Mouse (Mus musculus) heart, adult 18-20 months (tissue): Measurements from ENCODE around the gene RPS10-NUDT3. TPM values are rescaled to one million over a fixed set of nuclear protein-coding genes. Genes with fewer than 3 reads are reported as not detected.
"Not testable (repeated sequence)": the region's sequence is repeated elsewhere in the genome, so short reads cannot be mapped to it uniquely, and the experiment has no call there.

Experiments
- DNase-seq, 2 experiments: peaks; one replicate each; pipeline ENCODE4 v3.0.0; 2021 to 2022; ENCODE audit warnings: mixed read lengths in 1 of 2
- total RNA-seq, 2 experiments: library from RNA; stranded (reverse); gene quantifications; 2 replicates each; pipeline ENCODE4 v1.2.3; 2021

RPS10-NUDT3 gene
- total RNA-seq, 2 experiments from 2014 or later = 0.84 TPM; not detected in 1

DNA sequence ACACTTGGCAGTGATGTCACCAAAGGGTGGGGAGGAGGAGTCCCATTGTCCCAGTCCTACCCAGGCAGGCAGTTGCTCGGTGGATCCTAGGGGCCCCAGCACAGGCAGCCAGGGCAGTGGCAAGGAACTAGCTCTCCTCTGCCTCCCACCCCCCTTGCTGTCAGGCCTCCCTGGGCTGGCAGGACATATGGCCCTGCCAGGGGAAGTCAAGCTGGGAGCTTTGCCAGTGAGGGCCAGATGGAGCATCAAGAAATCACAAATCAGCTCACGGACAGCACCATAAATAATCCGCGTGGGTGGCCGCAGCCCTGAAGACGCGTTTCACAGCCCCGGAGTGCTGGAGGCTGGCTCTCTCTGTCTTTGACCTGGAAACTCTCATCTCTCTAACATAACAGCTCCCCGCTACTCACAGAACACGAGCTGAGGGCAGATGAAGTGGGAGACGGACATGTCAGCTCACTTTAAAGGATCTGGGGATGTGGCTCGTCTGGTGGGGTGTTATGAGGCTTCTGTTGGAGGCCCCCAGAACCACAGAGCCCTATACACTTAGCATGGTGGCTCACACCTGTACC lies 7.6 kb upstream of the RPS10-NUDT3 start:
- peak in 1 of 2 experiments; percentile 42 for DNase-seq

DNA sequence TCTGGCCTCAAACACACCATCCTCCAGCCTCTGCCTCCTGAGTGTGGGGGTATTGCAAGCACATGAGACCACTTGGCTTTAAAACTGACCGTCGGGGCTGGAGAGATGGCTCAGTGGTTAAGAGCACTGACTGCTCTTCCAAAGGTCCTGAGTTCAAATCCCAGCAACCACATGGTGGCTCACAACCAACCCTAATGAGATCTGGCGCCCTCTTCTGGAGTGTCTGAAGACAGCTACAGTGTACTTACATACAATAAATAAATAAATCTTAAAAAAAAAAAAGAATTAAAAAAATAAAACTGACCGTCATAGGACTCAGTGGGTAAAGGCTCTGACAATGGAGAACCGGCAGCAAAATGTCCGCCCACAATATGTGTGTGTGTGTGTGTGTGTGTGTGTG lies 4.8 kb upstream of the RPS10-NUDT3 start:
- not testable (repeated sequence) for DNase-seq

DNA sequence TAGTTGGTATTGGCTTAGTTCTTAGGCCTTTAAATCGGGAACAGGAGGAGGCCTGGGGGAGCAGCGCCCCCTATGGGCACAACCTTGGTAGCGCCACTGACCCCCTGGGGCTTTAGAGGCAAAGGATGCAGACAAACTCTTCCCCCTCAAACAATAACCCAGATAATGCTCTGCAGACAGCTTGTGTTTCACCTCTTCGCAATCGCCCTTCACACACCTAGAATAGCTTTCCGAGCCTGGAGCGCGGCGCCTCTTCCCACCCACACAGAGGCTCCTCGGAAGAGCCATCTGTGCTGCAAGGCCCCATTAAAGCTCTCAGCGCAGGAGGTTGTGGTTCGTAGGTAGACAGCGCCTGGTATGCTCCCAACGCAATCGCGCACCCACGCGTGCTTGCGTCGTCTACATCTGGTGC lies 3.9 kb upstream of the RPS10-NUDT3 start:
- no peak for DNase-seq

DNA sequence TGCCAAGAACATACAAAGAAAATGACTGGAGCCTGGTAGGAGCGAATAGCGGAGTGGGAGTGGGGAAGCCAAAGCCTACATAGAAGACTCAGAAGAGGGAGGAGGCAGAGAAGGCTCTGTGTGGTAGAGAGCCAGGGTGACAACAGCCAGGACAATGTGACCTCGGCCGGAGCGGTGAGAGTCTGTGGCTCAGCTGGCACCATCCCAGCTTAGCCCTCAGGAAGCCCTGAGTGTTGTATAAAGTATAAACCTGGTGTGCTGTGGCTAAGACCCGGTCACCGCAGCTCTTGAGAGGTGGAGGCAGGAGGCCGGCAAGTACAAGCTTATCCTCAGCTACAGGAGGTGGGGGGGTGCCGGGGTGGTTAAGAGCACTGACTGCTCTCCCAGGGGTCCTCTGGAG lies 2.3 kb upstream of the RPS10-NUDT3 start:
- DNase-seq = no peak

DNA sequence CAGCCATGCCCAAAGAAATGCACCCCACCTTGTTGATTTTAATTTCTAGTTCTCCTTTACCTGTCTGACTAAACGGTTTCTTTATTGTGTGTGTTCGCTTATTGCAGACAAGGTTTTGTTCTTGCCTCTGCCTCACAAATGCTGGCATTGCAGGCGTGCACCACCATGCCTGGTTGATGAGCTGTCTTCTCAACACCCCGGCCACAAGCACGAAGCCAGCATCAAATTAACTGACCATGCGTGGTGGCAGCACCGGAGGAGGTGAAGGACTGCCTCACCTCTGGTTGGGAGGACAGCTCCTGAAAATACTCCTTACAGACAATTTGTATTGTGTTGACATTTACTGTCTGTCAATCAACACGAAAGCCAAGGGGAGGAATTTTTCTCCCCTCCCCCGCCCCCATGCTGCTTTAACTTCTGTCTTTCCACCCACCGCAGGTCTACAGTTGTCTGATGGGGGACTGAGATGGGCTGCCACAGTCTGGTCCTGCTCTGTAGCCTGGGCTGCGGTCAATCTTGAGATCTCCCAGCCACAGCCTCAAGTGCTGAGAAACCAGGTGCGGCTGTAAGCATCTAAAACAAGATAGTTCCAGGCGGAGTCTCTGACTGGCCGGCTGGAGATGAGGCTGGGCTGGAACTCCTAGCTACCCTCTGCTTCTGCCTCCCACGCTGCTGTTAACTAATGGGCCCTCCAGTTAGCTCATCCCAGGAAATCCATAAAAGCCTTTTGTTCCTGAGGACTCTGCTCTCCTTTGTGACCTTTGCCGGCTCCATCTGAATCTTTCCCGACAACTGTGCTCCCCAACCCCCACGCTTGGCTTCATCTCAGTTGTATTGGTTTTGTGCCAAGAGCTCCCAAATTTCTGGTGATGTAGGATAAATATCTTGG lies 1.4 kb upstream of the RPS10-NUDT3 start, which contains the start of gene Rps10:
TSS of gene Rps10 (minus strand) at position 538 of the 889 bp plus-strand sequence.
- DNase-seq = no peak

DNA sequence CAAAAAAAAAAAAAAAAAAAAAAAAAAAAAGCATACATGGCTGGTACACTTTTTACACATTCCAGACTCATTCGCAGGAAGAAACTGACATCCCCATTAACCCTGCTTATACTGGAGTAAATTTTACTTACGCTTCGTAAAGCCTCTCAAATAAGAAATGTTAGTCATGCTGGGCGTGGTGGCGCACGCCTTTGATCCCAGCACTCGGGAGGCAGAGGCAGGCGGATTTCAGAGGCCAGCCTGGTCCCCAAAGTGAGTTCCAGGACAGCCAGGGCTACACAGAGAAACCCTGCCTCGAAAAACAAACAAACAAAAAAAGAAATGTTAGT lies 517 bp upstream of the RPS10-NUDT3 start:
- DNase-seq = not testable (repeated sequence)

DNA sequence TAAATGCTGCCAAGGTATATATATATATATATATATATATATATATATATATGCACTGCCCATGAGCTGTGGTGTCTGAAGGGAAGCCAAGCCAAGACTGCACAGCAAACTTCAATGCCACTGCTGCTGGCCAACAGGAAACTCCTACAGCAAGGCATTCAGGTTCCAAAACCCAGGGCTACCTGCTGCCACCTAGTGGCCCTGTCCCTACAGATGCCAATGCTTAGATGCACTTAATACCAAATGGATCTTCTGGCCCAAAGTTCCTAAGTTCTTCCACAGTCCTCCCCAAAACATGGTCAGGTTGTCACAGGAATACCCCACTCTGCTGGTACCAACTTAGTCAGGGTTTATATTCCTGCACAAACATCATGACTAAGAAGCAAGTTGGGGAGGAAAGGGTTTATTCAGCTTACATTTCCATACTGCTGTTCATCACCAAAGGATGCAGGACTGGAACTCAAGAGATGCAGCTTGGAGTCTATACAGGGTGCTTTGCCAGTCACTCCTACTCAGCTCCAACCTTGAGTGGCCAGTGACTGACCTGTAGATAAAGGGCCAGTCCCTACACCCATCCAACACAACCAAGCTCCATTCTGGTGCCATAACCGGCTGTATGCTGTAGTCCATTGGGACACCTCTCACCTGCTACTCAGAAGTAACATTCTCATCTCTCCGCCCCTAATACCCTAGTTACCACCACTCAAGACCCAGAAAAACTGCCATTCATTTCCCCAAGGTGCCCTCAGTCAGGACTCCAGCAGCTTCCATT lies 5.6 kb downstream of the RPS10-NUDT3 start:
- DNase-seq = peak; percentile 82 to 90

DNA sequence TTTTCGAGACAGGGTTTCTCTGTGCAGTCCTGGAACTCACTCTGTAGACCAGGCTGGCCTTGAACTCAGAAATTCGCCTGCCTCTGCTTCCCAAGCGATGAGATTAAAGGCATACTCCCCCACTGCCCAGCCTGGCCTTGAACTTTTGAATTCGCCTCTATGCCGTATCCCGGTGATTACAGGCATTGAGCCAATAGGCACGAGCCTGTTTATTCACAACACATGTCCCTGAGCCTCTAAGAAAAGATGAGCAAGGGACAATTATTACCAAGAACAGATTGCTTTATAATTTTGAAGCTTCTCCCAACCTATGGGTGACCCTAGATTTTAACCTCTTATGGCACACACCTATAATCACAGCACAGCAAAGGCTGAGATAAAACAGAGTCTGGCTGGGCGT lies 6.6 kb downstream of the RPS10-NUDT3 start:
- DNase-seq = no peak

DNA sequence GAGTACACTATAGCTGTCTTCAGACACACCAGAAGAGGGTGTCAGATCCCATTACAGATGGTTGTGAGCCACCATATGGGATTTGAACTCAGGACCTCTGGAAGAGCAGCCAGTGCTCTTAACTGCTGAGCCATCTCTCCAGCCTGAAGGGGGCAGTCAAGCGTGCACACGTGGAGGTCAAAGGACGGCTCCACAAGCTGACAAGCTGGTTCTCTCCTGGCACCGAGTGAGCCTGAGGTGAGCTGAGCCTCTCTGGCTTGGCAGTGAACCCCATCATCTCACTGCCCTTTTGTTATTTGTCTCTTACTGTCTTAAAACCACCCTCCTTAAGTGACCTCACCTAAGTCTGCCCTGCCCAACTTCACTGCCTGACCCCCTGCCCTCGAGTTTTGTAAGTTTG lies 7.6 kb downstream of the RPS10-NUDT3 start:
- no peak for DNase-seq

DNA sequence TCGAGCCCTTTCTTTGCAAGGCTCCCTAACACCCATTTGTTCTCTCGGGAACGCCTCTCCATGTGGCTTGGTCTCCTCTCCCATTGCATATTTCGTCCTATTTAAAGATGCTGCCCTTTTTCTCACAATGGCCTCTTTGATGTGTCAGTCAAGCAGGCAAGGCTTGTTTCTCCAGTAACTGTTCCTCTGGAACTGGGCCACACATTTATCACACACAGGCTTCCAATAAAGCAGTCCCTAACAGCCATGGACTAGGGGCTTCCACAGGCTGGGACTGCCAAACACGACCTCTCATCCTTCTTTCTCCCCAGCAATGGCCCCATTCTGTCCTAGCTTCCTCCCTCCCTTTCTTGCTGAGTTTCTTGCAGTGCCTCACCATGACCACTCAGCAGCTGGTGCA lies 8.3 kb downstream of the RPS10-NUDT3 start:
- no peak for DNase-seq

DNA sequence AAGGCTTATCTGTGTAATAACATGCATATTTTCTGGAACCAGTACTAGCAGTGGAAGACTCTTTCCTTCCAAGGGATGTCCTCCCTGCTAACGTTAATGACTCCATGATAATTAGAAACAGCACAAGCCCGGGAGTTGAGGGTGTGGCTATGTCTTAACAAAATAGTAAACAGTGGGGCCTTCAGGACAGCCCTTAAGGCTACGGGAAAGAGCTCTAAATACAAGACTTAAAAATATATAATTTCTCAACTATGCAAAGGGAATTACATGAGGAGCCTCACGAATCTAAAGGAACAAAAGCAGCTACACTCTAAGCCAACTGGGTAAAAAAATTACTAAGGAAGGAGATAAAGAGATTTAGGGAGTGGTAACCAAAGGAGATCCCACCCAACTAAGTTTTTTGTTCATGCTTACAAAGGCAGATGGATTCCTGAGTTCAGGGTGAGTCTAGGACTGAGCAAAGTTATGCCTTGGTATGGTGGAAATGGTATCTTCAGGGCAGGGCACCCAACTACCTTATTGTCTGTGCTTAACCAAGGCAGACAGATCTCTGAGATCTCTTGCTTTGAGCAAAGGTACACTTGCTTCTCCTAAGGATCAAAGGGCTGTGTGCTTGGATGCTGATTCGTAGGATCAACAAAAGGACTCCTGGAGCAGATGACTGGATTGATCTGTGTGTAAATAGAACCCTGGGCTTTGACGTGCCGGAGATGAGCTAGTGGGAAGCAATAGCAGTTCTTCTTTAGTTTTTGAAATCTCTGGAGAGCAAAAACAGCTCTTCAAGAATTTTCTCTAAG lies 9.4 kb downstream of the RPS10-NUDT3 start:
- no peak for DNase-seq

DNA sequence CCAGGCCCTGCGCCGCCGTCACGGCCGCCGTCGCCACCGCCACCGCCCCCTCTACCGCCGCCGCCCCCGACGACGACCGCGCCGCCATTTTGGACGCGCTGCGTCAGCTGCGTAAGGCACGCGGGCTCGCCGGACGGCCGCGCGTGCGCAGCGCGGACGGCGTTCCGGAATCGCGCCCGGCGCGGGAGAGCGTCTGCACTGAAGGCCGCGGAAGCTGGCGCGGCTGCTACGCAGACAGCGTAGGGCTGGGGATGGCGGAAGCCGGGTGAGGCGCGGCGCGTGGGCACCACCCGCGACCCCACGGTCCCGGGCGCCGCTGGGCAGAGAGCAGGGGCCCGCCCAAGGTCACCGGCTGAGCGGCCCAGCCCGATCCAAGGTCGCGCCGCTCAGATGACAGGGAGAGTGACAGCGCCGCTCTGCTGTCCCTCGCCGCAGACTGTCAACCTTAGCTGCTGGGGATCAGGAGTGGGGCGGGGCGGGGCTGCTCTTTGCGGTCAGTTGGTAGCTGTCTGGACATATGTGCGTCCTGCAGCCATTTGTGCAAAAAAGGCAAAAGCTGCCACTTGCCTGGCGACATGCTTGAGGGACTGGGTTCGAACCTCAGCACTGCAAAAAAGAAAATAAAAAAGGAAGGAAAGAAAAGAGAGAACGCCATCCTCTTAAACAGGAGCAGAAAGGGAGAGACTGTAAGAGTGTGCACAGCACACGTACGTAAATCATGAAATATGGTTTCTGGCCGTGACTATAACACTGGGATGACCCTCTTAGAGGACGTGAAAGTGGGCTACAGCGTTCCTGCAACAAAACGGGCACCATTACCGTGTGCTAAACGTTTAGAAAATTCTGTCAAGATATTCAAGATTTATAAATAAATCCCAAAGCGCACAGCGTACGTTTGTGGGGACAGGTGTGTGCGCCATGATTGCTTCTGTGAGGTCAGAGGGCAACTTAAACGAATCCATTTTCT lies 11.4 kb downstream of the RPS10-NUDT3 start, which contains the start of gene Nudt3:
TSS of gene Nudt3 (minus strand) at position 136 of the 967 bp plus-strand sequence.
- DNase-seq = peak; percentile 92 to 93

DNA sequence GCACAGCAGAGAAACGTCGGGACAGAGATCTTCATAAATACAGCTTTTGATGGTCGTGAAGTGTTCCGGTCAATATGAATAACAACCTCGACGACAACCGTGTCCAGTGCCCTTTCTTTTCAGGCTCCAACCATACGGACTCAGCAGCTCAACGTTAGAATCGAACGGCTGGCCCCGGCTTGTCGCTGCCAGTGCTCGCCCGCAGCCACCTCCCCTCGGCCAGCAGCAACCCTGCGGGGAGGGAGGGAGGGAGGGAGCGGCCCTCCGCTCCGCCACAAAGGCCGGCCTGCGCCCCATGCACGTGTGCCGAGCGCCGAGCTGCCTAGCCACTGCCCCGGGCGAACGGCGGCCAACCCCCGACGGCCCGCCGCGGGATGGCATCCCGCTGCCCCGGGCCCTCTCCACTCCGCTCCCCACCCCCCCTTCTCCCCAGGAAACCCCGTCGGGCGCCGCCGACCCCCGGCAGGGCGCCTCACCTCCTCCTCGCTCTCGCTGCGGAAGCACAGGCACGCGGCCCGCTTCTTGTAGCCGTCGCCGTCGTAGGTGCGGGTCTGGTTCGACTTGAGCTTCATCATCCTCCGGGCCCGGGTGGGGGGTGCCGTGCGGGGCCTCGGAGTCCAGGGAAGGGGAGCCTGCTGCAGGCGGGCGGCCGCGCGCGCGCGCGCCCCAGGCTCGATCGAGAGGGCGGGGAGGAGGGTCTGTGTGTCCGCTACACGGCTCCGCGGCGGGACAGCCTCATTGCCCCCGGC lies 12.2 kb downstream of the RPS10-NUDT3 start:
- DNase-seq = peak; percentile 42 to 60

DNA sequence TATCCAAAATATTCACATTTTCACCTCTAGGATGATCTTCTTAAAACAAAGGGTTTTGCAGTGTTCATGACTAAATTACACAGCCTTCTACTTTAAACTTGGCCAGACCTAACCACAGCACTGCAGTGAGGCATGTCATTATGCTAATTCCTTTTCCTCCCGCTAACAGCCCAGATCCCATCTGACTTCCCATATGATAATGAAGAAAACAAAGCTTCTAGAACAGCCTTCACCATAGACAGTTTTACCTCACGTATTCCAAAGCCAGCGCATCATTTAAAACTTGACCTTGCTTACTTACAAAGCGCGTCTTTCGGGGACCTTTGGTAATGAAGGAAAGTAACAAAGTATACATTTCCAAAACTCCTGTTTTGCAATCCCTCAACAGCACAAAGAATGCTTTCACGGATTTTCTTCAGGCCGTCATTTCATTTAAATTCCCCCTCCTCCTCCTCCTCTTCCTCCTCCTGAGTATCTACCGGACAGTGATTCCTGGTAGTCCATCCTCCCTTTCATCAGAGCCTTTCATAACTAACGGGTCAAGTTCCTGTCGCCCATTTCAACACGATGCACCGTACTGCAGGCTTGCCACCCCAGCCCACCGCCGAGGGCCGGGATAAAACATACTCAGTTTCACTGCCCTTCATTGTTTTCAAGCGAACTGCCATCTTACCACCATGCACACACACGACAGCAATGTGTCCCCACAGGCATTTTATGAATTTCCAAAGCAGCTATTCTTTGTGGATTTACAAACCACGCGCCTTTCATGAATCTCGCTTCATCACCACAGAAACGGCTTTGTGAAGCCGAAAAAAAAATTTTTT lies 13.1 kb downstream of the RPS10-NUDT3 start:
- peak in 1 of 2 experiments; percentile 55 for DNase-seq

DNA sequence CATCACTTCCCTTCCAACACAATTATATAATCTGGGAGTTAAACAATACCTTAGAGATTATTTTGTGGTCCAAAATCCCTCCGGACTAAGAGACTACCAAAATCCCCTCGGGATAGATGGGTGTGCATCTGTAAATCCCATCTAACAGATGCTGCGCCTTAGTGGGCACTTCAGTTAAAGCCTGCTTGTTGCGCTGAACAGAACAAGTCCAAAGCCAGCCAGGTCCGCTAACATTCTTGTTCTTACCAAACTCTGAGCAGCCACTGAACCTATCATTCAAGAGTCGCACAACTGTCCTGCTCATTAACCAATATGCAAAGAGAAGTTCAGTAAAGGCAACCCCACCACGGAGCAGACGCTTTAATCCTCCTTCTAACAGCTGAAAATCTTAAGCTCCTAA lies 13.9 kb downstream of the RPS10-NUDT3 start:
- no peak for DNase-seq

DNA sequence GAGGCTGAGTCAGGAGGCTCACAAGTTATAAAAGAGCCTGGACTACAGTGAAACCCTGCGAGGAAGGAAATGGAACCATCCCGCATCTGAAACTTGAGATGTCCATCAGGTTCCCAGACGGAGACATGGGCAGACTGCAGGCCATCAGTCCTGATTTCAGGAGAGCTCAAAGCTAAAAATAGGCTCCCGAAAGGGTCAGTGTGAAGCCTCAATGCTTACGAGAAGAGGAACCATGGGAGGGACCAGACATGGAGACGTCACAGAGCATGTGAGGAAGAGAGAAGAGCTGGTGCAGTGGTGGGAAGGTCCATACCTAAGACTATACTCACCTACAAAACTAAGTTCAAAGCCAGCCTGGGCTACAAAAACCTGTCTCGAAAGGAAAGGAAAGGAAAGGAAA lies 19.6 kb downstream of the RPS10-NUDT3 start:
- peak in 1 of 2 experiments; percentile 52 for DNase-seq

DNA sequence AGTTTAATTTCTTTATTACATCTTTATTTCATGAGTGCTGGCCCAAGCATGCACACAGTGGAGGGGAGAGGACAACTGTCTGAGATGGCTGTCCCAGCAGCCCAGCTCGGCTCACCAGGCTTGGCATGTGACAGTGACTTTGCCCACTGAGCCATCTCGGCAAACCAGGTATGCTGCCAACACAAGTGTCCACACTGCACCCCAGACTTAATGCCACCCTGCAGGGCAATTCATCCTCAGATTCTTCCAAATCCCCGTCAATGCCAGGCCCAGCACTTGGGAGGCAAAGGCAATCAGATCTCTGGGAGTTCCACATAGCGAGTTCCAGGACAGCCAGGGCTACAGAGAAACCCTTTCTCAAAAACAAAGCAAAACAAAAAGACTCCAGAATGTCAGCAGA lies 22.0 kb downstream of the RPS10-NUDT3 start:
- no peak for DNase-seq

DNA sequence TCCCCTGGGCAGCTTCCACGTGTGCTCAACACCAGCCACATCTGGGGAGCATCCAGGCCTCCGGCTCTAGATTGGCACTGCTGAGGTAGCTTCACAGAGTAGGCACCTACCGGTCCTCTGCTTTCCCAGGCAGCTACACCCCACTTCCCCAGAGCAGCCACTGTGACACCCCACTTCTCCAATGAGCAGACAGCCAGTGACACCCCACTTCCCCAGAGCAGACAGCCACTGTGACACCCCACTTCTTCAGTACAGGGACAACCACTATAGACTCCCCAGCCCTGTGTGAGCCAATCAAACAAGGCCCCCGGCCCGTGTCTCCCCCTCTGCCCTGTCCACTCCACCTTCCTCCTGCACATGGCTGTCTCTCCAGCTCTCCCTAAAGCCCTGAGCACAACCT lies 23.0 kb downstream of the RPS10-NUDT3 start:
- no peak for DNase-seq

DNA sequence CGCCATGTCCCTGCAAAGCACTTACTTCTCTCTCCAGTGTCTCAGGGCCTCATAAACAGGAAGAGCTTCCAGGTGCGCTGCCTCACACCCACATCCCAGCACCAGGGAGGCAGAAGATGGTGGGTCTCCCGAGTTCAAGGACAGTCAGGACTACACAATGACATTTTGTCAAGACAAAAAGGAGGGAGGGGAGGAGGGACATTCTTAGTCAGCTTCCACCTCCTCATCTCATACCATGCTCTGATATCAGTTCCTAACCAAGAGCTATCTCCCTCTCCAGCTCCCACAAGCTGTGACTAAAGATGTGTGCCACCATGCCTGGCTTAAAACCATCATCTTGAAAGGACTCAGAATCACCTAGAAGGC lies 23.5 kb downstream of the RPS10-NUDT3 start:
- no peak for DNase-seq
